Mouse (Mus musculus) Patski (cell line): ENCODE results near the gene Vash1. TPM values are rescaled to one million over a fixed set of nuclear protein-coding genes. Genes with fewer than 3 reads are reported as not detected.

Source experiments
- ATAC-seq: fragments of 100-300 bp; one replicate; pipeline ENCODE4 v1.8.0; 2021
- CTCF ChIA-PET: fragments of 350-600 bp; sonication (Branson Sonifier 250); formaldehyde crosslinking; loops from one replicate; lab custom pipeline; 2022; ENCODE audit warnings: inconsistent platforms; lab: Charles Lee
- POLR2A ChIA-PET: fragments of 350-600 bp; sonication (Branson Sonifier 250); formaldehyde crosslinking; loops from one replicate; lab custom pipeline; 2022; ENCODE audit warnings: antibody characterized with exemption, inconsistent platforms; lab: Charles Lee
- DNase-seq: peaks from one replicate; pipeline ENCODE4 v3.0.0-alpha.2; 2011; ENCODE audit warnings: low read depth, low spot score
- H3K27me3 ChIP-seq: fragments of 371-371 bp; one replicate; pipeline ENCODE4 v1.5.1; 2021
- CTCF ChIP-seq: fragments of 100-300 bp; IDR thresholded peaks from one replicate; pipeline ENCODE4 v1.5.1; 2021
- in situ Hi-C: fragments of 300-500 bp; cut with MboI; formaldehyde crosslinking; loops from 3 replicates; pipeline ENCODE4 v1.11.1; 2018; ENCODE audit warnings: low pct_unique_long_range_greater_than_20kb, mixed read lengths
- polyA plus RNA-seq: library from polyadenylated mRNA; unstranded; gene quantifications from one replicate; pipeline ENCODE4 v1.2.3, GENCODE M21; 2021

Vash1 gene
- polyA plus RNA-seq, 1 experiment from 2014 or later: 1.5 TPM

DNA sequence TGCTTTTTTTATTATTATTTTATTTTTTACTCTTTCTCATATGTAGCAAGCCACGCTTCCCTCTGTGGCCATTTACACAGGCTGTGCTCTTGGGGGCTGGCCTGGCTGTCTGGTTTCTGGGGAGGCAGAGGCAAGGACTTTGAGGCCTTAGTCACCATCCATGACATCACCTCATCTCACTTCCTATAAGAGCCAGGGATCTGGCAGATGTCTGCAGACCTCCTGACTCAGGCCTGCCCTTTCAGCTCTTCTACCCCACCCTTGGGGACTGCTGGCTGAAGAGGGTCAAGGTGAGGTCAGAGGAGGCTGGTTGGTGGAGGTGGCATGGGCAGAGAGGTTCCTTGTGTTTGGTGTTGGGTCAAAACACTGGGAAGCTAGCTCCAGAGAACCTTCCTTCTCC, 15.9 kb downstream of the Vash1 start:
- ATAC-seq (no peak), DNase-seq (no peak)
- CTCF ChIA-PET: no interaction called here
- H3K27me3 ChIP-seq: no peaks in the 10 kb centered on the region
- no peak for TF ChIP-seq CTCF
- in situ Hi-C loops: no loop called here
- POLR2A ChIA-PET: no interaction called here

- ATAC-seq: no peak
- no peaks in the 10 kb centered on the region for H3K27me3 ChIP-seq
- in situ Hi-C loops: no loop called here
- ChIA-PET CTCF (no interaction called here), POLR2A (no interaction called here)
- no peak for TF ChIP-seq CTCF
- no peak for DNase-seq
These were observed 19.5 kb downstream of the Vash1 start for GRCm38 (mm10) chr12:86697996-86698395.

- no peak for DNase-seq
- POLR2A ChIA-PET: no interaction called here
- H3K27me3 ChIP-seq: no peaks in the 10 kb centered on the region
- in situ Hi-C loops: no loop called here
- CTCF ChIA-PET: no interaction called here
- TF ChIP-seq CTCF: no peak
- peak; percentile 44 for ATAC-seq
These were observed 20.0 kb downstream of the Vash1 start for GRCm38 (mm10) chr12:86698537-86698936.

GRCm38 (mm10) chr12:86699965-86700926, 21.7 kb downstream of the Vash1 start:
- no peak for TF ChIP-seq CTCF
- POLR2A ChIA-PET: interaction anchor here (1.1 kb wide), 1 partner anchor 12 kb away, joined by 3 read pairs; no protein-coding TSS in a partner anchor
- in situ Hi-C loops: no loop called here
- no peak for DNase-seq
- ATAC-seq: no peak
- H3K27me3 ChIP-seq: no peaks in the 10 kb centered on the region
- CTCF ChIA-PET: no interaction called here

GRCm38 (mm10) chr12:86700927-86701310, 22.4 kb downstream of the Vash1 start:
- TF ChIP-seq CTCF: no peak
- no peak for DNase-seq
- POLR2A ChIA-PET: no interaction called here
- in situ Hi-C loops: no loop called here
- CTCF ChIA-PET: no interaction called here
- no peak for ATAC-seq
- no peaks in the 10 kb centered on the region for H3K27me3 ChIP-seq

DNA sequence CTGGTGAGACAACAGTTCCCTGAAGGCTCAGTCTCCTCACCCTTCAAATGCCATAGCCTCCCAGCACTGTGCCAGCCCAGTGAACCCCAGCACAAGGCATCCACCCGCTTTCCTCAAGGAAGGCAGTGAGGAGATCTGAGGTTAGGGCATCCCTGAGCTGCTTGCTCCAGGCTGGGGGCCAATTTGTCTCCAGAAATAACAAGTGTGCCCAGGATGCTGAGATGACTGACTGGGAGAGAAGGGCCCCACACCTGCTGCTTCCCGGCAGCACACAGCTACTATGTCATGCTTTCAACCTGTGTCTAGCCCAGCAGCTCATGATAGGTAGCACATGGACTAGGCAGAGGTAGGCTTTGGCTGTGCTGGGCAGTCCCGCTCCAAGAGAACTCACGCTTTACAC, 23.0 kb downstream of the Vash1 start:
- ATAC-seq: no peak
- ChIA-PET CTCF (no interaction called here), POLR2A (interaction anchor here (0.5 kb wide), 1 partner anchor 276 kb away, joined by 4 read pairs; no protein-coding TSS in a partner anchor)
- H3K27me3 ChIP-seq: no peaks in the 10 kb centered on the region
- no peak for TF ChIP-seq CTCF
- in situ Hi-C loops: no loop called here
- no peak for DNase-seq

DNA sequence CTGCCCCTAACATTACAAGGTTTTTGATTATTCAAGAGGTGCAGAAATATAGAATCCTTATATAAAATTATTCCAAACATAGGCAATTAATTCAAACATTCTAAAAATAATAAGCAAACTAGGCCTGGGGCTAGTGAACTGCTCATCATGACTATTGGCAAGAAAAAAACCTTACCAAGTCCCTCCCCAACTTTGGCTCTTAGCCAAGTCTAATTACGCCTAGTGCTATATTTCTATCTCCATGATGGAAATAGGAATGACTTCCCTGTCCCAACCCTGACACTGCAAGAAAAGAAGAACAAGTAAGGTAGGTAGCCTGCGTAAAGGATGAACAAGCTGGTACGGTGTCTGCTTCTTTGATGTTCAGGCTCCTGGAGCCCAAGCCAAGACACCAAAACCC, 24.2 kb downstream of the Vash1 start:
- in situ Hi-C loops: no loop called here
- TF ChIP-seq CTCF: no peak
- DNase-seq: no peak

DNA sequence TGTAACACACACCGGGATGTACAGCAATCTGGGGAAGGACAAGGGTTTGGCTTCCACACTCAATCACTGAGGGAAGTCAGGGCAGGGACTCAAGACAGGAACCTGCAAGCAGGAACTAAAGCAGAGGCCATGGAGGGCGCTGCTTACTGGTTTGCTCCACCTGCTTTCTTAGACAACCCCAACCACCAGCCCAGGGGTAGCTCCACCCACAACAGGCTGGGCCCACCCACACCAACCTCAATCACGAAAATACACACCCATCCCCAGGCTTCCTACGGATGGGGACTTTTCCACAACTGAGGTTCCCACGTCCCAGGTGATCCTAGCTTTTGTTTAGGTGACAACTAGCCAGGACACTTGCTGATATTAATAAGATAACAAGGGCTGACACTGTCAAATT, 27.3 kb downstream of the Vash1 start:
- POLR2A ChIA-PET: interaction anchor here (0.6 kb wide), 1 partner anchor 106 kb away, joined by 4 read pairs; no protein-coding TSS in a partner anchor
- TF ChIP-seq CTCF: no peak
- H3K27me3 ChIP-seq: no peaks in the 10 kb centered on the region
- DNase-seq (no peak), ATAC-seq (no peak)
- in situ Hi-C loops: no loop called here
- CTCF ChIA-PET: no interaction called here

More for the DNA sequence above, 24.2 kb downstream of the Vash1 start:
- ChIA-PET CTCF (no interaction called here), POLR2A (interaction anchor here (0.5 kb wide), 1 partner anchor 17 kb away, joined by 3 read pairs; no protein-coding TSS in a partner anchor)
- no peaks in the 10 kb centered on the region for H3K27me3 ChIP-seq
- ATAC-seq: no peak

- in situ Hi-C loops: no loop called here
- no peaks in the 10 kb centered on the region for H3K27me3 ChIP-seq
- POLR2A ChIA-PET: no interaction called here
- ATAC-seq (no peak), DNase-seq (no peak)
- CTCF ChIA-PET: interaction anchor here (0.9 to 1.7 kb wide), 2 partner anchors 339 to 412 kb away, joined by 3 to 5 read pairs; no protein-coding TSS in a partner anchor
- peak; percentile 53 for TF ChIP-seq CTCF
These were observed 35.5 kb downstream of the Vash1 start for GRCm38 (mm10) chr12:86714026-86714425.

- H3K27me3 ChIP-seq: no peaks in the 10 kb centered on the region
- peak; percentile 69 for TF ChIP-seq CTCF
- in situ Hi-C loops: no loop called here
- ChIA-PET CTCF (interaction anchor here (1.1 to 1.8 kb wide), 4 partner anchors 208 to 338 kb away, joined by 3 to 5 read pairs (median 5); no protein-coding TSS in a partner anchor), POLR2A (no interaction called here)
- no peak for DNase-seq
- ATAC-seq: no peak
These were observed 36.9 kb downstream of the Vash1 start for GRCm38 (mm10) chr12:86715401-86715800.

- no peaks in the 10 kb centered on the region for H3K27me3 ChIP-seq
- in situ Hi-C loops: no loop called here
- ChIA-PET CTCF (no interaction called here), POLR2A (no interaction called here)
- ATAC-seq: no peak
- TF ChIP-seq CTCF: no peak
- no peak for DNase-seq
These were observed 38.5 kb downstream of the Vash1 start for GRCm38 (mm10) chr12:86716962-86717361.
